Mouse (Mus musculus) heart, embryonic 16.5 days (tissue): Measurements from ENCODE around the gene Mapt. TPM values are rescaled to one million over a fixed set of nuclear protein-coding genes. Genes with fewer than 3 reads are reported as not detected.

ENCODE experiments used
- ATAC-seq: fragments of 200-750 bp; cut with Nextera tagmentation; replicated peaks from 2 replicates; pipeline ENCODE4 v1.8.0; 2017; ENCODE audit warnings: moderate number of reproducible peaks; ENCODE audit not compliant: insufficient read depth, low FRiP score; ENCODE audit errors: extremely low read depth
- H3K27ac ChIP-seq: fragments of 300-500 bp; sonication (generic); 2 replicates; pipeline ENCODE4 v1.5.1; 2014; ENCODE audit warnings: mild to moderate bottlenecking, low read length, control low read depth, moderate library complexity
- H3K27me3 ChIP-seq: fragments of 300-500 bp; sonication (generic); 2 replicates; pipeline ENCODE4 v1.6.1; 2014; ENCODE audit warnings: low read length, mixed read lengths; ENCODE audit not compliant: control insufficient read depth, insufficient read depth
- H3K36me3 ChIP-seq: fragments of 300-500 bp; sonication (generic); 2 replicates; pipeline ENCODE4 v1.6.1; 2014; ENCODE audit not compliant: control insufficient read depth, insufficient read depth
- H3K4me1 ChIP-seq: fragments of 300-500 bp; sonication (generic); 2 replicates; pipeline ENCODE4 v1.6.1; 2014; ENCODE audit warnings: low read length, mixed read lengths; ENCODE audit not compliant: control insufficient read depth, insufficient read depth
- H3K4me2 ChIP-seq: fragments of 300-500 bp; sonication (generic); 2 replicates; pipeline ENCODE4 v1.6.1; 2014; ENCODE audit warnings: low read depth, mild to moderate bottlenecking, control low read depth, low read length
- H3K4me3 ChIP-seq: fragments of 300-500 bp; sonication (generic); 2 replicates; pipeline ENCODE4 v1.5.1; 2014; ENCODE audit warnings: mild to moderate bottlenecking, control low read depth, low read length
- H3K9ac ChIP-seq: fragments of 300-500 bp; sonication (generic); 2 replicates; pipeline ENCODE4 v1.6.1; 2014; ENCODE audit warnings: low read length, control low read depth
- H3K9me3 ChIP-seq: fragments of 300-500 bp; sonication (generic); replicated peaks from 2 replicates; pipeline ENCODE4 v1.6.1; 2016; ENCODE audit warnings: low read length; ENCODE audit not compliant: control insufficient read depth
- WGBS: fragments of 180-500 bp; shearing (Covaris S2); extraction: QIAGEN DNeasy Blood & Tissue Kit; methylation state at CpG from one replicate; pipeline ENCODE4 v1.1.7; 2014; 5-methylcytosine and 5-hydroxymethylcytosine counted together
- polyA plus RNA-seq: library from polyadenylated mRNA; unstranded; fragments of >200 nt; fragmentation: Nextera tagmentation; extraction: Ambion mirVana; gene quantifications from 2 replicates; pipeline ENCODE4 v1.2.1, GENCODE M21; 2015

The Mapt gene
- polyA plus RNA-seq, 1 experiment from 2014 or later = 0.88 TPM

- Histone ChIP-seq H3K9ac (no peak overlapping the region), H3K27ac (no peak overlapping the region), H3K9me3 (no peaks in the 10 kb centered on the region), H3K4me2 (no peak overlapping the region), H3K36me3 (no peaks in the 10 kb centered on the region), H3K4me3 (no peak overlapping the region), H3K27me3 (no peaks in the 10 kb centered on the region; the same call in 1 of the 2 replicates), H3K4me1 (0 out of 2 replicates have a peak, but pooled peaks cover 4% of the 10 kb centered on the region)
- ATAC-seq = no peak
- WGBS = 58% methylated on average over 5 of the region's 5 CpGs
Observed at GRCm38 (mm10) chr11:104295145-104295544, 64.0 kb downstream of the Mapt start.

GRCm38 (mm10) chr11:104295656-104296055 is 64.5 kb downstream of the Mapt start:
- no peak overlapping the region for H3K4me2 ChIP-seq
- WGBS = 30% methylated on average over 6 of the region's 6 CpGs
- H3K27me3 ChIP-seq = no peaks in the 10 kb centered on the region; the same call in 1 of the 2 replicates
- H3K4me1 ChIP-seq = 0 out of 2 replicates have a peak, but pooled peaks cover 4% of the 10 kb centered on the region
- no peak overlapping the region for H3K27ac ChIP-seq
- ATAC-seq = no peak
- no peak overlapping the region for H3K4me3 ChIP-seq
- no peaks in the 10 kb centered on the region for H3K9me3 ChIP-seq
- no peaks in the 10 kb centered on the region for H3K36me3 ChIP-seq
- no peak overlapping the region for H3K9ac ChIP-seq

GRCm38 (mm10) chr11:104297671-104298070 is 66.5 kb downstream of the Mapt start:
- Histone ChIP-seq H3K27ac (no peak overlapping the region), H3K4me3 (no peak overlapping the region), H3K9ac (no peak overlapping the region), H3K36me3 (no peaks in the 10 kb centered on the region), H3K4me2 (no peak overlapping the region), H3K4me1 (peaks cover 5% of the 10 kb centered on the region; the same call in 1 of the 2 replicates), H3K9me3 (no peaks in the 10 kb centered on the region), H3K27me3 (no peaks in the 10 kb centered on the region; the same call in 1 of the 2 replicates)
- no peak for ATAC-seq
- 81% methylated on average over 3 of the region's 3 CpGs for WGBS

GRCm38 (mm10) chr11:104302628-104303027 is 71.4 kb downstream of the Mapt start:
- 41% methylated on average over 12 of the region's 12 CpGs for WGBS
- H3K27me3 ChIP-seq = no peaks in the 10 kb centered on the region; the same call in 1 of the 2 replicates
- no peak for ATAC-seq
- no peaks in the 10 kb centered on the region for H3K36me3 ChIP-seq
- no peaks in the 10 kb centered on the region for H3K9me3 ChIP-seq
- H3K27ac ChIP-seq = no peak overlapping the region
- H3K4me1 ChIP-seq = peaks cover 2% of the 10 kb centered on the region; the same call in 1 of the 2 replicates
- H3K4me3 ChIP-seq = no peak overlapping the region
- H3K9ac ChIP-seq = no peak overlapping the region
- peak overlapping the region; percentile 28; the same call in 1 of the 2 replicates for H3K4me2 ChIP-seq

- Histone ChIP-seq H3K9me3 (no peaks in the 10 kb centered on the region), H3K4me1 (peaks cover 2% of the 10 kb centered on the region; the same call in 1 of the 2 replicates), H3K4me3 (no peak overlapping the region), H3K27me3 (no peaks in the 10 kb centered on the region; the same call in 1 of the 2 replicates), H3K36me3 (no peaks in the 10 kb centered on the region), H3K4me2 (no peak overlapping the region), H3K9ac (no peak overlapping the region), H3K27ac (no peak overlapping the region)
- no peak for ATAC-seq
- 56% methylated on average over 8 of the region's 8 CpGs for WGBS
Observed at GRCm38 (mm10) chr11:104303088-104303960, 72.1 kb downstream of the Mapt start.

GRCm38 (mm10) chr11:104305711-104306110 is 74.5 kb downstream of the Mapt start:
- 86% methylated on average over 7 of the region's 7 CpGs for WGBS
- no peak overlapping the region for H3K4me3 ChIP-seq

GRCm38 (mm10) chr11:104306483-104306882 is 75.3 kb downstream of the Mapt start:
- H3K4me2 ChIP-seq = no peak overlapping the region
- H3K9me3 ChIP-seq = no peaks in the 10 kb centered on the region
- no peak for ATAC-seq
- H3K4me1 ChIP-seq = peaks cover 2% of the 10 kb centered on the region; the same call in 1 of the 2 replicates
- WGBS = 90% methylated on average over 13 of the region's 13 CpGs
- H3K27ac ChIP-seq = no peak overlapping the region
- no peaks in the 10 kb centered on the region for H3K36me3 ChIP-seq
- H3K4me3 ChIP-seq = no peak overlapping the region
- H3K27me3 ChIP-seq = peaks cover 11% of the 10 kb centered on the region
- no peak overlapping the region for H3K9ac ChIP-seq

More at GRCm38 (mm10) chr11:104305711-104306110, 74.5 kb downstream of the Mapt start:
- Histone ChIP-seq H3K9me3 (no peaks in the 10 kb centered on the region), H3K27ac (no peak overlapping the region), H3K4me2 (no peak overlapping the region), H3K27me3 (peaks cover 5% of the 10 kb centered on the region), H3K36me3 (no peaks in the 10 kb centered on the region), H3K9ac (no peak overlapping the region), H3K4me1 (peaks cover 2% of the 10 kb centered on the region; the same call in 1 of the 2 replicates)
- ATAC-seq = no peak

GRCm38 (mm10) chr11:104307136-104307535 is 75.9 kb downstream of the Mapt start:
- Histone ChIP-seq H3K4me2 (no peak overlapping the region), H3K36me3 (no peaks in the 10 kb centered on the region), H3K4me3 (no peak overlapping the region), H3K27ac (no peak overlapping the region), H3K4me1 (peaks cover 2% of the 10 kb centered on the region; the same call in 1 of the 2 replicates), H3K27me3 (peaks cover 13% of the 10 kb centered on the region), H3K9me3 (no peaks in the 10 kb centered on the region), H3K9ac (no peak overlapping the region)
- ATAC-seq = no peak
- WGBS = 61% methylated on average over 4 of the region's 4 CpGs
